Mouse (Mus musculus) MEL-GATA-1-ER (cell line): ENCODE results near the gene Rps6ka3.

Experiments used
- DNase-seq: peaks from one replicate; pipeline ENCODE4 v3.0.0-alpha.2; 2012; ENCODE audit warnings: low read depth; ENCODE audit errors: extremely low read depth

Rps6ka3 gene

DNA sequence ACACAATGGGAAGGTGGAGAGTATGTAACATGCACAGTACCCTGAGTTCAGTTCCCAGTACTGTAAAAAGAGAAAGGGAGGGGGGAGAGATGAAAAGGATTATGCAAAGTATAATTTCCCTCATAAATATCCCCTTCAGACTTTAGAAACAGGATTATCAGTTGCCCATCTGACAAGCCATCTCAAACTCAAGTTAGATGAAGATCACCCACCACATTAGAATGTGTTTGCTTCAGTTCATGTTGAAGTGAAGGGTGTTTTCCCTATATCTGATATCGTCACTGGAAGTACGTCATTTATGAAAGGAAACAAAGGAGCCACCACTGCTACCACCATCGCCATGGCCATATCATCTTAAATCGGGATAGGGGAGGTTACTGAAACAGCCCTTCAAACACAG is at the start of gene Rps6ka3:
Rps6ka3 (plus strand) TSS at position 301 of the 400 bp plus-strand sequence.
- DNase-seq, result no peak

DNA sequence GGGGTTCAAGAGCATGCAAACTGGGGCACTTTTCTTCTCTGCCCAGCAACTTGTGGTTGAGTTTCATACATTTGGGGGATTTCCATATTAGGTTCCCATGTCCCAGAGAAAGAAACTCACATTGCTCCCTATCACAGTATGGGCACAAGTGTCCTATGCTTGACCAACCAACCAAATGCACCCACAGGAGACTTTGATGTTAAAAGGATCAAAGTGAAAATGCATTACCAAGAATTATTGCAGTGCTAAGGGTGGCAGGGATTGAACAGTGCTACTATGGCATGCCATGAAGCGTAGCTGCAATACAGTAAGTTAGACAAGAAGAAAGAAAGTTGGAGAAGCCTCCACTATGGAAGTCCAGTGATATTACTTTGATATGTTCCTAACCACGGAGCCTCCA is 40.9 kb upstream of the Rps6ka3 start:
- DNase-seq, result no peak

- DNase-seq, result no peak
These were observed 38.5 kb upstream of the Rps6ka3 start for GRCm38 (mm10) chrX:159171579-159171978.

DNA sequence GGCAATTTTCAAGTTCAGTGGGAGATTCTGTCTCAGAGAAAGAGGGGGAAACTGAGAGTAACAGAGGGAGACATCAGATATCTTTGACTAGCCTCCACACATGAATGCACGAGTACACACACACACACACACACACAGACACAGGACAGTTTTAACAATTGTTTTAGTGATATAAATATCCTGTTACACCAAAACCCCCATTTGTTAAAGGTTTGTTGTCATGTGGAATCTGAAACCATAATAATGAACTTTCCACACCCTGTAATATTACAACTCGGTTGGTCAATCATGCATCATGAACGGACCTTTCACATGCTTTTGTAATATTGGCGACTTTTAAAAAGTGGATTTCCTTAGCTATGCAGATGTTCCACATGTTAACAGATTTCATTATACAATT is 18.5 kb upstream of the Rps6ka3 start:
- no peak for DNase-seq

DNA sequence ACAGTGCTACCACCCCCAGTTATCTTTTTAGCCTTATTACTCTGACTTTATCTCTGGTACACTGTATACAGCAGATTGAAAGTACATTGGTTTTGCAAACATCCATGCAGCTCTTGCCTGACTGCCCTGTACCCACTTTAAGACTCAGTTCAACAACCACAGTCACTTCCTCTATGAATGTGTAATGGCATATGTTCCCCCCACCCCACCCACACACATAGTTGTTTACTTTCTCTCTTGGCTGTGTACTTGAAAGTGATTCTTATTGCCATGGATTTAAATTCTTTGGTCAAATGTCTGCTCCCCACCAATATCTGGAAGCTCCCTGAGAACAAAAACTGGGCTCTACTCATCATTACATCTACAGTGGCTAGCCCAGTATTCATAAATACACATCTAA is 10.6 kb upstream of the Rps6ka3 start:
- DNase-seq, result no peak

GRCm38 (mm10) chrX:159200101-159200500 is 10.0 kb upstream of the Rps6ka3 start:
- DNase-seq, result no peak

GRCm38 (mm10) chrX:159210892-159211583 is 931 bp downstream of the Rps6ka3 start:
- no peak for DNase-seq

DNA sequence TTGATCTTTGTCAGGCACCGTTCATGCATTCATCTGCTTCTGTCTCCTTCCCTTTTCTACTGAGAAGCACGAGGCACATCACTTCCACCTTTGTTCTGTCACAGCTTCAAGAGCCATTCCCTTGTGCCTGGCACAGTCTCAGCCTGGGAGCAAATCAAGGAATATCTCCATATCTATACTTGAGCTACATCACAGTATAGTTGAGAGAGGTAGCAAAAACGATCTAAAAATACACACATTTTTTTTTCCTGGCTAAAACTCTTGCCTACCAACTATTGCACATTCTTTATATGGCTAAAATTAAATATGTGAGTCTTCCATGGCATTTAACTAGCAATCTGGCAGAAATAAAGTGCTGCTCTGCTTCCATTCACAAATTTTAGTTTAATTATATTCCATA is 5.1 kb downstream of the Rps6ka3 start:
- DNase-seq, result no peak

DNA sequence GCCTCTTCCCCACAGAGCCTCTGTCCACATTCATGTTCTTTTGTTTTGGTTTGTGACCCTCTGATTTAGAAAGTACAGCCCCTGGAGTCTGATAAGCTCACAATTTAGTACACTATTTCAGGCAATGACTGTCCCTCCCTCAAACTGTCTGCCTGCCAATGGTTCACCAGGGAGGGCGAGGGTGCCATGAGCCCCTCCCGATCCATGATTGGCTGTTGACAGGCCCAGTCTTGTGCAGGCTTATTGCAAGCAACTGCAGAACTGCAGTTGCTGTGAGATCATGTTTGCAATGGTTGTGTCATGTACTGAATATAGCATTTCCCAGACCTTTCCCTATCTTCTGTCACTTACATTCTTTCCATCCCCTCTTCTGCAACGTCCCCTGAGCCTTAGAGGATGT is 12.4 kb downstream of the Rps6ka3 start:
- no peak for DNase-seq

- DNase-seq, result no peak
These were observed 27.2 kb downstream of the Rps6ka3 start for GRCm38 (mm10) chrX:159237275-159237674.

GRCm38 (mm10) chrX:159254001-159254884 is 44.1 kb downstream of the Rps6ka3 start:
- DNase-seq, result peak; percentile 79

GRCm38 (mm10) chrX:159255123-159255978 is 45.2 kb downstream of the Rps6ka3 start:
- peak; percentile 84 for DNase-seq

- no peak for DNase-seq
These were observed 46.1 kb downstream of the Rps6ka3 start for GRCm38 (mm10) chrX:159256040-159256852.

DNA sequence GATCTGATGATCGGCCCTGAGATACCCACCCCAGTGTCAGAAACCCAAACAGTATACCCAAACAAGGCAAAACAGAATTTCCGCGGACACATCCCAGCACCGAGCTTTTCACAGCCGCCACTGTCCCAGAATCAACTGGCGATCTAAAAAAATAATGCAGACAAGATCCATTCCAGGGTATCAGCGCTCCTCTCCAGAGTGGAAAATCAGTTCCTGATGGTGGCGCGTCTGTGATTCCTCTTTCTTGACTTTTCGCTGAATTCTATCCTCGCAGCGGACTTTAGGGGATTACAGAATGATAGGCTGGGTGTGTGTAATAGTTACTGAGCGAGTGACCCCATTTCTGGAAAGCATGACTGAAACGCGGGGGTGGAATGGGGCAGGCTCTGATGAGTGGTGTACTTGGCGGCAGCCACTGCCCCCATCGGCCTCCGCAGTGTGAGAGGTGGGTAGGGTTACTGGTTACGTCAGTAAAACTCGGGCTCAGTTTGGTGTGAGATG is 46.9 kb downstream of the Rps6ka3 start:
- DNase-seq, result no peak

DNA sequence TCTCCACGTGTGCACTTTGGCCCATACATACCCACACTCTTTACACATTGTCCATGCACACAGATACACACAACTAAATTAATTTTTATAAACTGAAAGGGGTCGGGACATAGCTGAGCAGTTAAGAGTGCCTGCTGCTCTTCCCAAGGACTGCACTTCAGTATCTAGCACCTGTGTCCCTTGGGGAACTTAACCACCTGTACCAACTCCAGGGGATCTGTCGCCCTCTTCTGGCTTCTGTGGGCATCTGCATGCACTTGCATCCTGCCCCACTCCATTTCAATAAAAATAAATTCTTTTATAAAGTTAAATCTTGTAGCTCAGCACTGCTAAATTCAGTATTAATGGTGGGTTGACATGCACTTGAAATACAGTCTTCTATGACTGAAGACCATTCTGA is 54.6 kb downstream of the Rps6ka3 start:
- no peak for DNase-seq

DNA sequence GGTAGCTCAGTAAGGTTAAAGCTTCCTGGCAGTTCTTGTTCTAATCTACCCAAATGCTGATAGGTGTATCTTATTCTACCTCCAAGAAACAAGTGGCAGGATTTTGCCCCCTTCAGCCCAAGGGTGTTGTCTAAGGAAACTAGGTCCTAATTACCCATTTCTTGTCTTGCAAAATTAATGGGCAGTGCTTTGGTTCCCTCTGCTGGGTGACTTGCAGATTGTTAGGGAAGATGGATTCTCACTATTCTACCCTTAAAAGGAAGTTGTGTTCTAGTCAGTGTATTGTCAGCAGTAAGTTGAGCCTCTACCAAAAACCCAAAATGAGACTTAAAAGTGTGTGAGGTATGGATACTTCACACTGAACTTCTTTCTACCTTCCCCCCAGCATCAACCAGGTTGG is 59.0 kb downstream of the Rps6ka3 start:
- peak; percentile 74 for DNase-seq

DNA sequence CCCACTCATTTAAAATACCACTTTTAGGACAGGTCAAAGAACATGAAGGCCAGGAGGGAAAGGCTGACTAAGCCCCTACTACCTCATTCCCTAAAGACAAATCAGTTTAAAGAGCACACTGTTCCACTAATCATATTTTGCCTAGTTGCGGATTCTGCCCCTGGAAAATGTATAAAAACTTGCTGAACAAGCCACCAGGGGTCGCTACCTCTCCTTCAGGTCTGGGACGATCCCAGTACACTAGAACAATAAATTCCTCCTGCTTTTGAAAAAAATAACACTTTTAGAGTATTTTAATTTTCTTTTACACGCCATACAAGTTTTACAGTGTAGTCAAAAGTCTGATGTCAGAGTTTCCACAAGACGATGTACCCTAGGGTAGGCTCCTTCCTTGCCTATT is 76.7 kb downstream of the Rps6ka3 start:
- DNase-seq, result no peak

DNA sequence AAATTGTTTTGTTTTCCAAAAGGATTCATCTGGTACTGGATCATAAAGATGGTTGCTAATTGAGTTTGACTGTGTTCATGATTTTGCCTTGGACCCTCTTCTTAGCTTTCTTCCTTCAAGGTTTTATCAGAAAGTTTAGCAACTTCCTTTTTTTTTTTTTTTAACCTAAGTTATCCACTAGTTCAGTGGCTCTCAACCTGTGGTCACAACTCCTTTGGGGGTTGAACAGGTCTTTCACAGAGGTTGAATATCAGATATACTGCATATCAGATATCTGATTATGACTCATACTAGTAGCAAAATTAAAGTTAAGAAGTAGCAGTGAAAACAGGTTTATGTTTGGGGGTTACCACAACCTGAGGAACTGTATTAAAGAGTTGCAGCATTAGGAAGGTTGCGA is 85.8 kb downstream of the Rps6ka3 start:
- DNase-seq, result peak; percentile 29

DNA sequence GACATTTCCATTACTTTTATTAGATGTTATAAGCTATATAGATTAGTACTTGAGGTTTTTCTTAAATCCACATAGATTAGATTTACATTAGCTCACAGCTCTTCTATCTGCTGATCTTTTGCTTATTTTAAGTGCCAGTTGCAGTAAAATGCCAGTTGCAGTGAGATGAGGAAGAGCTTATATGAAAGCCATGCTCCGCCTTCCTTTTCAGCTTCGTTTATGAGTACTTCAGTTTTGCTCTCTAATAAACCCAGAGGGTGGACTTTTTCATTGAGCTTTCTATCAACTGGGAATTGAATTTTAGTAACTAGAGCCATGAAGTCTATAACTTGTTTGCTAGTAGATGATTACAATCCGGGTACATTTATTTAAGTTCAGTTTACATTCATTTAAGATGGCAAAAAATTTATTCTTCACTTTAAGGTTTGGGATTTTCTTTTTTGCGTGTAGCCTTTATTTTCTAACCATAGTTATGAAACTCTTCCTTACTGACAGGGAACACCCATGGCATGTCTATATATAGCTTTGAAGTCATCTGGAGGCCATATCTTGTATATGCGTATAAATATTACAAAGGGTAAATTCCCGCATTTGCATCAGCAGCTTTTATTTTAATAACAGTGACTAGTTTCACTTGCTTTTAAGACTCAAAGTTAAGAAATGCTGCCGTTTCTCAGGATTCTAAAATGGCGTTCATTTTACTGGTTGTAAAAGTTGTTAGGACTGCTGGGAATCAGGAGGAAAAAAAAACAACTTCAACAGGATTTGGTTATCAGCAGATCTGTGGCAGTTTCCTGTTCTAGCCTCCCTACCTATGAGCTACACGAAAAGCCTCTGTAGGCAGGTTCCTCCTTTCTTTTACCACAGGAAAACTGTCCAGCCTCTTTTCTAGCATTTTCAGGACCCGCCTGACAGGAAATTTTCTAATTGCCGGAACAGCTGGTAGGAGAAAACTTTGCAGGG is 92.5 kb downstream of the Rps6ka3 start:
- DNase-seq, result peak; percentile 51

- DNase-seq, result no peak
These were observed 105.2 kb downstream of the Rps6ka3 start for GRCm38 (mm10) chrX:159315293-159315692.
